Mouse (Mus musculus) mature B cell (primary cell): Measurements from ENCODE around the gene Cycs.

Experiments used
- in situ Hi-C: fragments of 300-500 bp; cut with MboI; formaldehyde crosslinking; loops from 2 replicates; pipeline ENCODE4 v1.14.3; 2019

The Cycs gene

DNA sequence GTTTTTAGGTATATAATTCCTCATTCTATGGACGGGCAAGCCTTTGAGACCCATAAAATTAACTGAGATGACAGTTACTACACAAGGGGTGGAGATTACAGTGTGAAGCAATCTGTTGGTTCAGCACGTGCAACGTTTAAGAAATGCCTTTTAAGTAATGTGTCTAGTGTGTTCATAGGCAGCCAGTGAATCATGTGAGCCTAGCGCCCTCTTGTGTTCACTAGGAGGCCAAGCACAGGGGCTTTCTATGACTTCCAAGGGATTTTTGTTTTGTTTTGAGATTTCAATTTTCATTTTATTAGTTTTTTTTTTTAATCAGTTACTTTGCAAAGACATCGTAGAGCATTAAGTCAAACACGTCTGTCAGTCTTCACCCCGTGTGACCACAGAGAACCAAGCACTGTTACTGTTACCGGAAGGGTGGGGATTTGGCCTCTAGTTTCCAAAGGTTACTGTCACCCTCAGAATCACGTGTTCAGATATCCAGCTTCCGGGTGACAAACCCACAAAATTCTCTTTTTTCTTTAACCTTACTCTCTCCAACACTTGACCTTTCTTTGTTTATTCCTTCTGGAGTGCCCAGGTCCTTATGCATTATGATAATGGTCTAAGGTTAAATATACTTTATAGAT lies 20.8 kb downstream of the Cycs start:
- in situ Hi-C loops: no loop called here

DNA sequence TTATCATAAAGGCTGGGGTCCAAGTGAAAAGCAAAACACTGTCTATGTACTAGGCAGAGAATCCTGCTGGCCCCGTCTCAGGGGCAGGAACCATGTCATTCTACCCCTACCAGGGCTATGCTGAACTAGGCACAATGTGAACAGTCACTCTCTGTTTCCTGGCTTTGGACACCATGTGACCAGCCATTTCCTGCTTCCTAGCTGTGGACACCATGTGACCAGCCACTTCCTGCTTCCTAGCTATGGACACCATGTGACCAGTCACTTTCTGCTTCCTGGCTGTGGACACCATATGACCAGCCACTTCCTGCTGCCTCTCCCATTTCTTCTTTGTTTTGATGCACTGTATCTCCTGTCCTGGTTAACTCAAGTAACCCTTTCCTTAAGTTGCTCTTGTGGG lies 23.8 kb downstream of the Cycs start:
- in situ Hi-C loops: no loop called here

DNA sequence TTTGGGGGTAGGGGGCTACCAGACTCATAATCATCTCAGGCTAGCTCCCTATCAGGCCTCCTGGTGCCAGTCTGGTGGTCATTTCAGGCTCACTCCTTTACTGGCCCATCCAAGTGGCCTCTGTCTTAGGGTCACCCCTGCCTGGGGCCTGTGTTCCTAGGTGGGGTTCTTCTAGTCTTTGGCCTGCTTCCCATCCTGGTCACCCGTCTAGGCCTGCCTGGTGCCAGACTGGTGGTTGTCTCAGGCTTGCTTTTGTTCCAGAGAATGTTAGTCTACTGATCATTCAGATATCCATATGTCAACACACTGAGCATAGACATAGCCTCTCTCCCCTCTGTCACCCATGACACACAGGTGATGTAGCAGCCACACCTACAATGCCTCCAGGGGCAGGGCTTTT lies 26.7 kb downstream of the Cycs start:
- in situ Hi-C loops: no loop called here

DNA sequence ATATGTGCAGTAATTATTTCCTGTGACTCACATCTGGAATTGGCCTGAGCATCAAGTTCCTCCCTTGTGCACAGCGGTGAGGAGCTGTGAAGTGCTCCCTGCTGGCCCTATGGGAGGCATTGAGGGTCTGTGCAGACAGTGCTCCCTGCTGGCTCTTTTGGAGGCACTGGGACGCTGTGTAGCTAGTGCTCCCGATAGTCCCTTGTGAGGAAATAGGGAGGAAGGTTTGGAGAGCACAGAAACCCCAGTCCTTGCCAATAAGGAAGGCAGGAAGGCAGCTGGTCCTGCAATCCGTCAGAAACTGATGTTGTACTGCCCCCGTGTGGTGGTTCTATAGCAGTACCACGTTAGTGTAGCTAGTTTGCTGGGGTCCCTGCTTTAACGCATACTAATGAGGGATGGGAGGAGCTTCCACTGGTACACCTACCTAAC lies 29.9 kb downstream of the Cycs start:
- in situ Hi-C loops: no loop called here

DNA sequence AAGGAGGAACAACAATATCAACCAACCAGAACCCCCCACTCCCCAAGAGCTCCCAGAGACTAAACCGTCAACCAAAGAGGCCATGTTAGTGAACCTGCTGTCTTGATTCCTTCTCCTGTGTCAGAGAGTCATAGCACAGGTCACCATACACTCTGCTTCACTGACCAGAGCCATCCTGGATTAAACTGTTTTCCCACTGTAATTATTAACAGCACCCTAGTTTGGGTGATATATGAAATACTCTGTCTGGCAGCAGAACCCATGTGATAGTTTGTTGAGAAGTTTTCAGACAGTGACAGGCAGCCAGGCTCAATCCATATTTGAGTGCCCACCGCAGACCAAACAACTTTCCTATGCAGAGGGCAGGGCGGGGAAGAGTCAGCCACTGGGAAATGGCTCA lies 31.0 kb downstream of the Cycs start:
- in situ Hi-C loops: no loop called here

DNA sequence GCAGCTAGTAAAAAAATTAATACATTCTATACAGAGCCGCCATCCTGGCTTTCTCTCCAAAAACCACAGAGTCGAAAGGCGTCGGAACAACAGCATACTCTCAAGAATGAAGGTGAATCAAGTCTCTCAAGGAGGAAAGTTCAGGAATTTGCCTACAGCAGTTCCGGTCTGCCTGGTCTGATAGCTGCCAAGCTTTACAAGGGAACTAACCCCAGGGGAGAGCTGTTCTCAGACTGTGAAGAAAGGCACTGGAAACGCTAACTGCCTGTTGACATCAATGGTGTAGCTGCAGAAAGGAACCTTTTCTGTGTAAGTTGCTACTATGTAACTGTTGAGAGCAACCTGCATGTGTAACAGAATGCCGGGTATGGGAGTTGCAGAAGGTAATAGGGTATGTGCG lies 34.4 kb downstream of the Cycs start:
- in situ Hi-C loops: no loop called here

DNA sequence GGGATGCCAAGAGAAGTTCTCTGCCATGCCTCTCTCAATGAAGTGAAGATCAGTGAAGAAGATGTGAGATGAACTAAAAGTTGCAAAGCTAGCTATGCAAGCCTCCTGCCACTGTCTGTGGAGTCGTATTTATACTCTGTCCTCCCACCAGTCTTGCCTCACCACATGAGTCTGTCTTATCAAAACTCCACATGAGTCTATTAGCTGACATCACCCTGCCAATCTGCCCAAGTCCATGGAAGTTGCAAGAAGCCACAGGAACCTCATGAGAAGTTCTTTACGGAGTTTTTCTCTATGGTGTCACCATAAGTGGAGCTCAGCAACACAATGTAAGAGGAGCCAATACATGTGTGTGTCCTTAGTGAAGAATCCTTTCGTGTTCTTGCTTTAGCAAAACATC lies 35.3 kb downstream of the Cycs start:
- in situ Hi-C loops: no loop called here

DNA sequence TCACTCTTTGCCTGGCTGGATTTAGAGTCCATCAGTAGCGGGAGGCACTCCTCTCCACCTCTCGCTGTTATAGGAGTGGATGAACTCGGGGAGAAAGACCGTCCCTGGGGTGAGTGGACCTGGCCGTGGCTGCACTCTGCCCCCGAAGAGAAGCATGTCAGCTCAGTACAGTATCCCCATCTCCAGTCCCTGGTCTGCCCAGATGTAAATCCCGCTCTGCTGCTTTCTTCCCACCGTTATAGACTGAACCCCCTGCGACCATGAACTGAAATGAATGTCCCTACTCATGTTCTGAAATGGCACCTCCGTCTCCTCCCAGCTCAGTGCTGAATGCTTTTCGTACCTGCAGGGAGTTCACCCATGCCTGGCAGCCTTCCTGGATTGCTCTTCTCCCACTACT lies 37.1 kb downstream of the Cycs start:
- in situ Hi-C loops: no loop called here

DNA sequence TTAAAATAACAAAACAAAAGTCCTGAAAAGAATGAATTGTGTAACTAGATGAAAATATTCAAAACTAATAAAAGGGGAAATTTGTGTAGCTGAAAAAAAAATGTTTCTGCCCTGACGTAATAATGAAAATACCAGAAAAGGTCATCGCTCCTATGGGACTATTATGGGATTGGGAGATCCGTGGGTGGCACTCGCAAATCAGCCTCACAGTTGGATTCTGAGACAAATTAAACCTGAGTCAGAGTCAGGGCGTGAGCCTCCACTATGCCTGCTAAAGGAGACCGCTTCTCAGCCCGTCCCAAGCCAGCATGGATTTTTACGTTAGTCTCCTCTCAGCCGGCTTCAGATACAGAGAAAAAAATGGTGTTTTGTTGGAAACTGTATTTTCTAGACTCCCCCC lies 38.9 kb downstream of the Cycs start:
- in situ Hi-C loops: no loop called here

DNA sequence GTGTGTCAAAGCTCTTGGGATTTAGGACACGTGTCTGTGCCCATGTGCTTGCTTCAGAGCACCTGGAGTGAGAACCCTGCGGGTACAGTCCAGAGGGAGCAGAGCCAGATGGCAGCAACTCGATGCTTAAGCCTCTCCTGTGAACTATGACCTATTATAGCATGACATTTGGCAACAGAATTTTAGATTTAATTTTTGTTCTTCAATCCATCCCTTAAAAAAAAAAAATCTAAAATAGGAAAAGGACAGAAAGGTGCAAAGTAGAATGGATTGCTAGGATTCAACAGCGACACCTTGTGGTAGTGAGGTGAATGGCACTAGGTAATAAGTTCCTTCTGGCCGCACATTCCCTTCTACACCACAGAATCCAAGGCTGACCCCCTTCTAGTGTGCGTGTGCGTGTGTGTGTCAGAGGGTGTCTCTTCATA lies 39.7 kb downstream of the Cycs start:
- in situ Hi-C loops: no loop called here

DNA sequence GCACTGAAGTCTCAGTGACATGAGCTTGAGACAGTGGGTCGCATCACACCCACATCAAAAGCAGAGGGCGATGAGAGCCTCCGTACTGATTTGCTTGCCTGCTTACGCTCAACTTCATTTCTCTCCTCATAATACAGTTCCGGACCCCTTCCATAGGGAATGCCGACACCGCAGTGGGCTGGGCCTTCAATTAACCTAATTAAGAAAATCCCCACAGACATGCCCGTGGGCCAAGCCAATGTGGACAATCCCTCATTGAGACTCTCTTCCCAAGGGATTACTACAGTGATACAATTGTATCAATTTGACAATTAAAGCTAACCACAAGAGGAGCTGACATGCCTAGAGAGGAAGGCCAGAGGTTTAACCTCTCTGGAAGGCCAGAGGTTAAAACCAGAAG lies 40.5 kb downstream of the Cycs start:
- in situ Hi-C loops: no loop called here

DNA sequence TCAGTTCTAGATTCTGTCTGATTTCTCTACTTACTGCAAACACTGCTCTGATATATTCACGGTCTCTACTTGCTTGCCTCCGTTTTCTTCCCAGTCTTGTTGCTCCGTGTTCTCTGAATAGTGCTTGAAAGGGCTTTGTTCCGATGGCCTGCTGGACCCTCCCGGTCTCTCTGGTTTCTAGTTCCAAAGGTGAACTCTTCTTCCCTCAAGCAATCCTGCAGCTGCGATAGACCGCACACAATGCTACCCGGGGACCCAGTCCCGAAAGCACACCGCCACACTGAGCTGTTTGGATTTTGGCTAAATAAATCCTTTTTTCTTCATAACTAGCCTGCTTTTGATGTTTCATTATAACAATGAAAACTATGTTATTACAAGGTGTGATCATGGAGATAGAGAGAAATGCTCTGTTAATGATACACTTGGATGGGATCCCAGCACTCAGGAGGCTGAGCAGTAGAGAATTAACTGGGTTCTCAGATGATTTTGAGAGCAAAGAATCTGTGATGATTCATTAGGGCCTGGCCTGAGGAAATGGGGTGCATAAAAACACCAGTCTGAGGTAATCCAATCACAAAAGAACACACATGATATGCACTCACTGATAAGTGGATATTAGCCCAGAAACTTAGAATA lies 42.0 kb downstream of the Cycs start:
- in situ Hi-C loops: loop anchor here (5.0 kb wide), 1 partner anchor 207 kb away; no protein-coding TSS in a partner anchor

DNA sequence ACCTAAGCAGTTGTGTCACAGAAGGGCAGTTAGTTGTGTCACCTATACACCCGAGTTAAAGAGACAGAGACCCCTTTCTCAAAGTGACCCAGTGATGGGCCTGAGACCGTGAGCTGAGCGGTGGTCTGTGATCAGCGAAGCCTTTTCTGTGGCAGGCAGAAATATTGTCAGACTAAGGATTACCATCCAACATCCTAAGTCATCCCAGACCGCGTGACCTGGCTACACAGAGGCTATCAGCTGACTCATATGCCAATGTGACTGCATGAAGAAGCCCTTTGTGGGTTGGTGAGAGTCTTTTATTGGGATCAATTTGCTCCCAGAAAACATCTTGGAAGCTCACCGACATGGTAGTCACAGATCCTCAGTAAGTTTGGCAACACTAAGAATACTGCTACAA lies 43.6 kb downstream of the Cycs start:
- in situ Hi-C loops: loop anchor here (5.0 kb wide), 1 partner anchor 205 kb away; no protein-coding TSS in a partner anchor

DNA sequence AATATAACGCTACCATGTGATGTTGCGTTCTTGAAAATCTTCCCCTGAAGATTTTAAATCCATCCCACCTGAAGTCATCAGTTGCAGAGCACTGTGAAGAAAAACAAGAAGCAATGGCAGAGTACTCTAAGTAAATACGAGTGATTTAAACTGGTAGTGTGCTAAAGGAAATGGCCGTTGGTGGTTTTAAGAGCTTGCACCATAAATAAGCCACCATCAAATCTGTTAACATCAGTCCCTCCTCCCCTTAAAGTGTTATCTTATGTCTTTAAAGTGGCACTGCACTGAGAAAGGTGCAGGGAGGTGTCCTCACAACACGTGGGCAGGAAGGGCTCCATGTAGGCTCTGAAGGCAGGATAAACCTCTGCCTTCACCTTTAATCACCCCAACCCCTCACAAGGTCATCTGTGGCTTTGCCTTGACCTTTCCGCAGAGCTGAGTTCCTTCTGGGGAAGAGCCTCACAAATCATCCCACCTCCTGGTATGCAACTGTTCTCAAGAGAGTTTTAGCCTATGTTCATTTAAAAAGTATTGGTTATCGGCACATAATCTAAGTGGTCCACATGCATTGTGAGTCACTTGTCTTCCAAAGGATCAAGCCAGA lies 44.7 kb downstream of the Cycs start:
- in situ Hi-C loops: loop anchor here (5.0 kb wide), 1 partner anchor 204 kb away; no protein-coding TSS in a partner anchor

DNA sequence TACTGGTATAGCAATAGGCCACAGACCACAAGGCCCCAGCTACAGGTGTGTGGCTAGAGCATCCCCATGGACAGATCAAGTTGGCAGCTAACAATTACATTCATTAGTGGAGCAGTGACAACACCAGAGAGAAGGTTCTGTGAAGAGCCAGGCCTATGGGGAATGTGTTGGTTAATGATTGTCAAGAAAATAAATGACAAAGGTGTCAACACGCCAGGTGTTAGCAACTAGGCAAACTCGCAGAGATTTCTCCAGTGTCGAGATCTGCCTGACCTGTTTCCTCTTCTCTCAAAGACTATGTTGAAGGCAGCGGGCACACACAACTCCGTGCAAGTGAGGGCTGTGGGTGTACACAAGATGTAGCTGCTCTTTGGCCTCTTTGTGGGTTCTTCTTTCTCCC lies 46.2 kb downstream of the Cycs start:
- in situ Hi-C loops: loop anchor here (5.0 kb wide), 1 partner anchor 203 kb away; no protein-coding TSS in a partner anchor

DNA sequence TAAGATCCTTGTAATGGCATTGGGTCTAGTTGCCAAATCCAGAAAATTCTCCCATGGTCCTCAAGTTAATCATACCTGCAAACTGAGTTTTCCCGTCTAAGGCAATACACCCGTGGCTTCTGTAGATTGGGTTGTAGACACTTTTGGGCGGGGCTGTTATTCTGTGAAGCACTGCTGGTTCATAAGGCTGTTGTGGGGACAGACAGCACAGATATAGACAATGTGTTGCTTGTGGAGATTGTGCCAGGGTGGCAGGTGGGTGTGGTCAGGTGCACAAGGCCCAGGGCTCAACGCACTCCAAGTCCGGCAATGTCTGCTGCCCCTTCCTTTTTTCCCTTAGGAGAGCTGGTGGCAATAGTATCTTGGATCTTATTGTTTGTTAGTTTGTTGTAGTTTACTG lies 48.0 kb downstream of the Cycs start:
- in situ Hi-C loops: no loop called here
